Mouse (Mus musculus): ENCODE results near the gene Col18a1. TPM values are rescaled to one million over a fixed set of nuclear protein-coding genes. Genes with fewer than 3 reads are reported as not detected.
A peak's percentile ranks its signal among the peaks of the same experiment; 100 is the strongest.

Gene Col18a1
- total RNA-seq (2021), result 10 to 100 TPM; 30.0 to 31.8 TPM
- long read RNA-seq, experiment 1, full-length matches to known transcripts, result 16 of 55 reads
- long read RNA-seq, experiment 1, partial matches to known transcripts, result 19 of 55 reads
- long read RNA-seq, experiment 1, other reads (novel, unspliced or antisense), result 20 of 55 reads
- long read RNA-seq, experiment 2, full-length matches to known transcripts, result 18 of 59 reads
- long read RNA-seq, experiment 2, partial matches to known transcripts, result 16 of 59 reads
- long read RNA-seq, experiment 2, other reads (novel, unspliced or antisense), result 25 of 59 reads

GRCm38 (mm10) chr10:77165963-77166717, at the start of gene Col18a1:
TSS of gene Col18a1 (minus strand) at chr10:77166548.
- DNase-seq, result peak; percentile 49 to 51
- intact Hi-C loops (cut with DNase I), result no loop called here

DNA sequence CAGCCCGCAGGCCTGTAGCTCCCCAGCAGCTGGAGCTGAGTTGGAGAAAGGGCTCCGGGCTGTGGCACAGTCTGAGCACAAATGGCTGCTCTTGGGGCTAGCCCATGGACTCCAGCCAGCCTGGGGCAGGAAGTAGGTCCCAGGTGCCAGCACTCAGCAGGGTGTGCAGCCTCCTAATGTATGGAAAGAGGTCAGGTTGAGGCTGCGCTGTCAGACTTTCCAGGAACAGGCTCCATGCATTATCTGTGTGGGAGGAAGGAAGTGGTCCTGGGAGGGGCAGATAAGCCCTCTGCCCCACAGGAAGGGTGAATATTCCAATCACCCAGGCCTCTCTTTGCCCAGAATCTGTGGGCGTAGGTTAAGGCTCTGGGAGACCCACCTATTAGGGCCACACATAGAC, 49.3 kb upstream of the Col18a1 start:
- DNase-seq, result no peak
- intact Hi-C loops (cut with DNase I), result no loop called here

DNA sequence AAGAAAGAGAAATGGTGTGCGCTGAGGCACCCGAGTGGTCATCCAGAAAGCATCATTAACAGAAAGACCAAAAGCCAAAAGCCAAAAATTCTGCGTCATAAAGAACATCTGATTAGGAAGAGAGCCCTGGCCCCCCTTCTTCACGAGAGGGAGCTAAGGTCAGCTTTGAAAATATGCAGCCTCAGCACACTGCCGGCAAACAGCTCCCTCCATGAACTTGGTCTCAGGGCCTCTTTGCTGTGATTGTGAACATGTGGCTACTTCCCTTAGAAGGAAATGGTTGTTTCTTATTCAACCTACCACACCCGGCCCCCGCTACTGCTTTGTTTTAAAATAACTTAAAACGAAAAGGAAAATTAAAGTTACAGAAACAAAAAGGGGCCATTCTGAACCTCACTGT, 48.2 kb upstream of the Col18a1 start:
- intact Hi-C loops (cut with DNase I), result loop anchor here (5.0 kb wide), 1 partner anchor 82 kb away; no protein-coding TSS in a partner anchor
- no peak for DNase-seq

- intact Hi-C loops (cut with DNase I), result loop anchor here (5.0 kb wide), 1 partner anchor 81 kb away; no protein-coding TSS in a partner anchor
- no peak for DNase-seq
These were observed 47.1 kb upstream of the Col18a1 start for GRCm38 (mm10) chr10:77213483-77213882.

- DNase-seq, result no peak
- intact Hi-C loops (cut with DNase I), result loop anchor here (5.0 kb wide), 1 partner anchor 80 kb away; no protein-coding TSS in a partner anchor
These were observed 46.2 kb upstream of the Col18a1 start for GRCm38 (mm10) chr10:77212354-77213120.

- intact Hi-C loops (cut with DNase I), result loop anchor here (5.0 kb wide), 1 partner anchor 79 kb away; no protein-coding TSS in a partner anchor
- DNase-seq, result peak; percentile 73 to 74
These were observed 44.8 kb upstream of the Col18a1 start for GRCm38 (mm10) chr10:77211116-77211570.

DNA sequence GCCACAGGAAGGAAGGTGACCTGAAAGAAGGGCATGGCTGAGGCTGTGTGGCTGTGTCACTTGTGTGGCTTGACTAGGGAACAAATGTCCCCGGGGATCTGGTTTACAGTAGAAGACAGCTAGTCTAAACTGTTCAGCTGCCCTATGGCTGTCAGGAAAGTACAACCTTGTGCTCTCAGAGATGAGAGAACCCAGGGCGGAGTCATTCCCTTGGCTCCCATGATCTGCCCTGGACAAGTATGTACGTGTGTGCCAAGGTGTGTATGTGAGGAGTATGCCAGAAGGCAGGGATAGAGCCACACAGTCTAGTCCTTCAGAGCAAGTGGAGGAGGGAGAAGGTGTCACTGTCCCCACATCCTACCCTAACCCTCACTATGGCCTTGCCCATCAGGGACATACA, 44.3 kb upstream of the Col18a1 start:
- intact Hi-C loops (cut with DNase I), result loop anchor here (5.0 kb wide), 1 partner anchor 78 kb away; no protein-coding TSS in a partner anchor
- DNase-seq, result no peak

GRCm38 (mm10) chr10:77209261-77209660, 42.9 kb upstream of the Col18a1 start:
- no peak for DNase-seq
- intact Hi-C loops (cut with DNase I), result no loop called here

GRCm38 (mm10) chr10:77206565-77207079, 40.3 kb upstream of the Col18a1 start:
- DNase-seq, result peak; percentile 60 to 63
- intact Hi-C loops (cut with DNase I), result no loop called here

GRCm38 (mm10) chr10:77206134-77206533, 39.8 kb upstream of the Col18a1 start:
- intact Hi-C loops (cut with DNase I), result no loop called here
- no peak for DNase-seq

GRCm38 (mm10) chr10:77203960-77204359, 37.6 kb upstream of the Col18a1 start:
- DNase-seq, result no peak
- intact Hi-C loops (cut with DNase I), result no loop called here

- no peak for DNase-seq
- intact Hi-C loops (cut with DNase I), result no loop called here
These were observed 35.6 kb upstream of the Col18a1 start for GRCm38 (mm10) chr10:77201919-77202318.

DNA sequence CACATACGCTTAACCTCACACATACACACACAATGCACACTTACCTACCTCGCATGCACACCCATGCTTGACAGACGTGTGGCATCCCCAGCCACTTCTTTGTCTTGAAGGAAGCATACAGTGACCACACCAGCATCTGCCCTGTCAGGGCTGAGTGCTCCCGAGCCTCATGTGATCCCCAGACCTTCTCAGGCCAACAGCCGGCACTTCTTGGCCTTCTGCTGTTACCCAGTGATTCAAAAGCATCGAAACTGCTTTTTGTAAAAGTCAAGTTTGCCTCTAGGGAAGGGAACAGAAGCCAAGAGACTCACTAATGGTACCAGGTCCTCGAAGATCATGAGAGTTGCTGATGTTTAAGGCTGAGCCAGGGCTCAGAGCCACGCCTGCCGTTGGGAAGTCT, 33.9 kb upstream of the Col18a1 start:
- DNase-seq, result peak in 1 of 2 experiments; percentile 21
- intact Hi-C loops (cut with DNase I), result no loop called here

GRCm38 (mm10) chr10:77199229-77199628, 32.9 kb upstream of the Col18a1 start:
- intact Hi-C loops (cut with DNase I), result no loop called here
- DNase-seq, result no peak

DNA sequence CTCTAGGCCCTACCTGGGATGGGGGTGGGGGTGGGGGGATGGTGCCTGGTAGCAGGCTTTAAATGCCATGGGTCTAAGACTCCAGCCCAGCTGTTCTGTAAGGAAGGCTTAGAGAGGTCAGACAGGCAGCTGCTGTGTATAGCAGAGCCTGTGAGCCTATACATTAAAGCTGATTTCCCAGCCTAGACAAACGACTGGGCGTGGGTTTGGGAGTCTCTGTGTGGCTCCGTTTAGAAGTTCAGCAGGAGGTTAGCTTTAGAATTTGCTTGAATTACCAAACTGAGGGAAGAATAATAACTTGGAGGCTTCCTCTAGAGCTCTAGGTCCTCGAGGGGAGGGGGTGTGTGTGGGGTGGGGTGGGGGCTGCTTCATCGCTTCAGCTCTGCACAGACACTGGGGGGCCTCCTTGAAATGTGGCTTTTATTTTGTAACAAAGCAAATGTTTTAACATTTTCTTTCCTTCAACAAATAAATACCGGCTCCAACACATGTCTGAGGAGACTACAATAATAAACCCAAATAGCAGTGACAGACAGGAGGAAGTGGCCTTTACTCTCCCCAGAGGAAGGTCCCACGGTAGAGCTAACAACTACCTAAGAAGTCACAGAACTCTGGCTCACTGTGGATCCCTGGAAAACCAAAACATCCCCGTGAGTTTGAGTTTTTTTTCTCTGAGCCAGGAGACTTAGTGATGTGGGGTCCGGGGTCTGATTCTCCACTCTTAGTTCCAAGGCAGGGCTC, 31.3 kb upstream of the Col18a1 start:
- DNase-seq, result no peak
- intact Hi-C loops (cut with DNase I), result no loop called here

DNA sequence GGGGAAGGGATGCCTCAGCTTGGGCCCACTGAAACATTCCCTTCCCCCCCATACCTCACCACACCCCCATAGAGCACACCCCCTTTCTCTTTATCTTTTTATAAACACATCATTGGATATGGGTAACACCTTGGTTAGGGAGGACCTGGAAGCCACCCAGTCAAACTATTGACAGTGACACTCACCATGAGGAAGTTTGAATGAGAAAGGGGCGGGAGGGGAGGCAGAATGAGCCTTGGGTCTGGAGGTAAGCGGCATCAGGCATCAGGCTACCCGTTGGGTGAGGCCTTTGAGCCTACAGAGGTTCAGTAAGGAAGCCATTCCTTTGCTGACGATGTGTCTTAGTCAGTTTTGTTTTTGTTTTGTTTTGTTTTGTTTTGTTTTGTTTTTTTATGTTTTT, 30.3 kb upstream of the Col18a1 start:
- intact Hi-C loops (cut with DNase I), result no loop called here
- no peak for DNase-seq

- no peak for DNase-seq
- intact Hi-C loops (cut with DNase I), result no loop called here
These were observed 29.8 kb upstream of the Col18a1 start for GRCm38 (mm10) chr10:77196115-77196514.

GRCm38 (mm10) chr10:77193495-77193894, 27.1 kb upstream of the Col18a1 start:
- no peak for DNase-seq
- intact Hi-C loops (cut with DNase I), result no loop called here

GRCm38 (mm10) chr10:77192745-77193144, 26.4 kb upstream of the Col18a1 start:
- intact Hi-C loops (cut with DNase I), result no loop called here
- no peak for DNase-seq

Data from heart, postnatal 14 days (tissue).